Mouse (Mus musculus) heart, embryonic 16.5 days (tissue): ENCODE measurements around the gene Sptssb. TPM values are rescaled to one million over a fixed set of nuclear protein-coding genes. Genes with fewer than 3 reads are reported as not detected.

Experiments
- ATAC-seq: fragments of 200-750 bp; cut with Nextera tagmentation; replicated peaks from 2 replicates; pipeline ENCODE4 v1.8.0; 2017; ENCODE audit warnings: moderate number of reproducible peaks; ENCODE audit not compliant: insufficient read depth, low FRiP score; ENCODE audit errors: extremely low read depth
- H3K27ac ChIP-seq: fragments of 300-500 bp; sonication (generic); 2 replicates; pipeline ENCODE4 v1.5.1; 2014; ENCODE audit warnings: mild to moderate bottlenecking, low read length, control low read depth, moderate library complexity
- H3K27me3 ChIP-seq: fragments of 300-500 bp; sonication (generic); 2 replicates; pipeline ENCODE4 v1.6.1; 2014; ENCODE audit warnings: low read length, mixed read lengths; ENCODE audit not compliant: control insufficient read depth, insufficient read depth
- H3K36me3 ChIP-seq: fragments of 300-500 bp; sonication (generic); 2 replicates; pipeline ENCODE4 v1.6.1; 2014; ENCODE audit not compliant: control insufficient read depth, insufficient read depth
- H3K4me1 ChIP-seq: fragments of 300-500 bp; sonication (generic); 2 replicates; pipeline ENCODE4 v1.6.1; 2014; ENCODE audit warnings: low read length, mixed read lengths; ENCODE audit not compliant: control insufficient read depth, insufficient read depth
- H3K4me2 ChIP-seq: fragments of 300-500 bp; sonication (generic); 2 replicates; pipeline ENCODE4 v1.6.1; 2014; ENCODE audit warnings: low read depth, mild to moderate bottlenecking, control low read depth, low read length
- H3K4me3 ChIP-seq: fragments of 300-500 bp; sonication (generic); 2 replicates; pipeline ENCODE4 v1.5.1; 2014; ENCODE audit warnings: mild to moderate bottlenecking, control low read depth, low read length
- H3K9ac ChIP-seq: fragments of 300-500 bp; sonication (generic); 2 replicates; pipeline ENCODE4 v1.6.1; 2014; ENCODE audit warnings: low read length, control low read depth
- H3K9me3 ChIP-seq: fragments of 300-500 bp; sonication (generic); replicated peaks from 2 replicates; pipeline ENCODE4 v1.6.1; 2016; ENCODE audit warnings: low read length; ENCODE audit not compliant: control insufficient read depth
- WGBS: fragments of 180-500 bp; shearing (Covaris S2); extraction: QIAGEN DNeasy Blood & Tissue Kit; methylation state at CpG from one replicate; pipeline ENCODE4 v1.1.7; 2014; 5-methylcytosine and 5-hydroxymethylcytosine counted together
- polyA plus RNA-seq: library from polyadenylated mRNA; unstranded; fragments of >200 nt; fragmentation: Nextera tagmentation; extraction: Ambion mirVana; gene quantifications from 2 replicates; pipeline ENCODE4 v1.2.1, GENCODE M21; 2015

Gene Sptssb
- polyA plus RNA-seq, 1 experiment from 2014 or later, result 6.6 TPM

- H3K27me3 ChIP-seq, result no peaks in the 10 kb centered on the region
- H3K4me1 ChIP-seq, result no peaks in the 10 kb centered on the region
- no peaks in the 10 kb centered on the region for H3K36me3 ChIP-seq
- ATAC-seq, result no peak
- H3K27ac ChIP-seq, result no peak overlapping the region
- H3K4me2 ChIP-seq, result no peak overlapping the region
- 73% methylated on average over 2 of the region's 2 CpGs for WGBS
- H3K9ac ChIP-seq, result no peak overlapping the region
- H3K4me3 ChIP-seq, result no peak overlapping the region
- H3K9me3 ChIP-seq, result no peaks in the 10 kb centered on the region
Measured at GRCm38 (mm10) chr3:69816547-69816946, 43.2 kb downstream of the Sptssb start.

DNA sequence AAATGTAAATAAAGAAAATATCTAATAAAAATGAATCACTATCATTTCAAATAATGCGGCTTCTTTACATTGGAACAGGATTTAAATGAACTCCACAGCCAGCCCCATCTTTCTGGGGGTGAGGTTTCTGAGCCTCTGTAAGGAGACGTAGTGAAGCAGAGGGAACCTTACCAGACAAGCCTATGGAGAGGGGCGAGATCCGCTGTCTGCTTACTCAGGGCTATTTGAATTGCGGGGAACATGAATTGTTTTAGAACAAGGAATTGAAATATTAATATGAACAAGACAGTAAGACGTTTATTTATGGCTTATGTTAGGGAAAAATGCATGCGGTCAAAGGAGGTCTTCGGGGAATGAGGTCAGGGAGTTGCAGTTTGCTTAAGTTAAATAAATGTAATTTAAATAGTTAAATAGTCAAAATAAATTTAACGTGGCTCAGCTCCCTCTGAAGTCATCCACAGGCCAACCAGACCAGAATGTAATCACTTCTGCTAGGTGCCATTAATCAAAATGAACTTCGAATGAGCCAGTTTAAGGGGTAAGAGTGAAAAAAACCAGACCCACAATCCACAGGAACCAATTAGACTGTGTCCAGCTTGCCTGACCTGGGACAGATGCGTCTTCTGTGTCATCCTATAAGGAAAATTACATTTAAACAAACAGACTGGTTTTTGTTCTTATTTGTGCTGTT is 46.6 kb downstream of the Sptssb start:
- ATAC-seq, result no peak
- Histone ChIP-seq H3K9me3 (no peaks in the 10 kb centered on the region), H3K27me3 (no peaks in the 10 kb centered on the region), H3K9ac (no peak overlapping the region), H3K4me3 (no peak overlapping the region), H3K4me2 (no peak overlapping the region), H3K27ac (no peak overlapping the region), H3K36me3 (no peaks in the 10 kb centered on the region), H3K4me1 (no peaks in the 10 kb centered on the region)
- WGBS, result 71% methylated on average over 11 of the region's 11 CpGs

GRCm38 (mm10) chr3:69812442-69812841 is 47.3 kb downstream of the Sptssb start:
- no peak overlapping the region for H3K4me2 ChIP-seq
- WGBS, result 68% methylated on average over 2 of the region's 2 CpGs
- H3K9ac ChIP-seq, result no peak overlapping the region
- no peak for ATAC-seq
- H3K36me3 ChIP-seq, result no peaks in the 10 kb centered on the region
- H3K27ac ChIP-seq, result no peak overlapping the region
- no peak overlapping the region for H3K4me3 ChIP-seq
- no peaks in the 10 kb centered on the region for H3K9me3 ChIP-seq
- no peaks in the 10 kb centered on the region for H3K27me3 ChIP-seq
- no peaks in the 10 kb centered on the region for H3K4me1 ChIP-seq

- ATAC-seq, result no peak
- WGBS, result 62% methylated on average over 7 of the region's 7 CpGs
- no peaks in the 10 kb centered on the region for H3K36me3 ChIP-seq
- no peak overlapping the region for H3K4me3 ChIP-seq
- H3K4me1 ChIP-seq, result no peaks in the 10 kb centered on the region
- no peak overlapping the region for H3K27ac ChIP-seq
- no peaks in the 10 kb centered on the region for H3K27me3 ChIP-seq
- no peak overlapping the region for H3K4me2 ChIP-seq
- no peak overlapping the region for H3K9ac ChIP-seq
- no peaks in the 10 kb centered on the region for H3K9me3 ChIP-seq
Measured at GRCm38 (mm10) chr3:69808479-69808878, 51.3 kb downstream of the Sptssb start.

GRCm38 (mm10) chr3:69803137-69803536 is 56.6 kb downstream of the Sptssb start:
- no peak for ATAC-seq
- Histone ChIP-seq H3K4me2 (no peak overlapping the region), H3K4me3 (no peak overlapping the region), H3K4me1 (no peaks in the 10 kb centered on the region), H3K9ac (no peak overlapping the region), H3K27me3 (no peaks in the 10 kb centered on the region), H3K36me3 (no peaks in the 10 kb centered on the region), H3K27ac (no peak overlapping the region), H3K9me3 (no peaks in the 10 kb centered on the region)
- 87% methylated on average over 1 of the region's 1 CpGs for WGBS

DNA sequence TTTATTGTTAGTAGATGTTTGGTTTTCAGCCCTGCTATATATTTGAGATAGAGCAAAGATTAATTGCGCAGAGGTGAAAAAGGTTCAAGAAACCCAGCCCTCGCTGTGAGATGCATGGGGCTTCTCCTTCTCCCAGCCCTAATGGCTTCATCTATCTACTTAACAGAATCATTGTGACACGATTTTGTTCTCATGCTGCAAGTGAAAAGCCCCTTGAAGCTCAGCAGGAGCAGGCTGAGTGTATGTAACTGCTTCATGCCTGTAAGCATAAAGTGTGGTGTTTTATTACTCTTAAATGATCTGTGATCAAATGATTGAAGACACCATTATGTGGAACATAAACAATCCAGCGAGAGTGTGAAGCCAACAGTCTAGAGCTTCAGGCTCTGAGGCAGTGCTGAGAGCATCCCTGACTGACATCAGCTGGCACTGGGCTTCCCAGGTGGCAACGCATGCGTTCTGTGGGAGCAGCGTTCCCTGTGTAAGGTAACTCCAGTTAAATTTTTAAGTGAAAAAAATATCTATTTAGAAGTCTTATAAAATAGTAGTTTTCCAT is 58.8 kb downstream of the Sptssb start:
- no peak overlapping the region for H3K4me3 ChIP-seq
- H3K9me3 ChIP-seq, result no peaks in the 10 kb centered on the region
- H3K27ac ChIP-seq, result no peak overlapping the region
- WGBS, result 60% methylated on average over 7 of the region's 7 CpGs
- H3K9ac ChIP-seq, result no peak overlapping the region
- no peaks in the 10 kb centered on the region for H3K36me3 ChIP-seq
- H3K27me3 ChIP-seq, result no peaks in the 10 kb centered on the region
- H3K4me2 ChIP-seq, result no peak overlapping the region
- H3K4me1 ChIP-seq, result no peaks in the 10 kb centered on the region
- ATAC-seq, result no peak

- no peaks in the 10 kb centered on the region for H3K9me3 ChIP-seq
- no peaks in the 10 kb centered on the region for H3K27me3 ChIP-seq
- H3K36me3 ChIP-seq, result no peaks in the 10 kb centered on the region
- no peaks in the 10 kb centered on the region for H3K4me1 ChIP-seq
- H3K4me3 ChIP-seq, result no peak overlapping the region
- no peak overlapping the region for H3K27ac ChIP-seq
- no peak for ATAC-seq
- H3K4me2 ChIP-seq, result no peak overlapping the region
- 72% methylated on average over 1 of the region's 1 CpGs for WGBS
- no peak overlapping the region for H3K9ac ChIP-seq
Measured at GRCm38 (mm10) chr3:69799096-69799495, 60.6 kb downstream of the Sptssb start.

DNA sequence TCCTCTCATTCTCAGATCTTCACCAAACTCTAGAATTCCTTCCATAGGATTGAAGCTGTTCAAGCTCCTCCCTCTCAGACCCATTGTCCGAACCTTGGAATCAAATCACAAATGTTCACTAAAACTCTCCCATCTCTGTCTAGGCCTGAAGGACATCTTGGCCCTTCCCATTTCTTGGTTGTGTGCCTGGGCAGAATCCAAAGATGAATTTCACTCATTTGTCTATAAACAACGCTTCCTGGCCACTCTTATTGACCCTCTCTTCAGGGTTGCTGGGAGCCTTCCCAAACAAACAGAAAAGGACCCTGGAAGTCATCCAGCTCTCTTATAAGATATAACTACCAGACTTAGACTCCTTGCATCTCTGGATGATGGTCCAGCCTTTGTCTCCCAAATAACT is 61.8 kb downstream of the Sptssb start:
- no peak overlapping the region for H3K4me2 ChIP-seq
- no peaks in the 10 kb centered on the region for H3K36me3 ChIP-seq
- no peak overlapping the region for H3K9ac ChIP-seq
- no peaks in the 10 kb centered on the region for H3K9me3 ChIP-seq
- no peaks in the 10 kb centered on the region for H3K27me3 ChIP-seq
- H3K4me3 ChIP-seq, result no peak overlapping the region
- no peak overlapping the region for H3K27ac ChIP-seq
- no peak for ATAC-seq
- no peaks in the 10 kb centered on the region for H3K4me1 ChIP-seq
- WGBS, result 71% methylated on average over 2 of the region's 2 CpGs

DNA sequence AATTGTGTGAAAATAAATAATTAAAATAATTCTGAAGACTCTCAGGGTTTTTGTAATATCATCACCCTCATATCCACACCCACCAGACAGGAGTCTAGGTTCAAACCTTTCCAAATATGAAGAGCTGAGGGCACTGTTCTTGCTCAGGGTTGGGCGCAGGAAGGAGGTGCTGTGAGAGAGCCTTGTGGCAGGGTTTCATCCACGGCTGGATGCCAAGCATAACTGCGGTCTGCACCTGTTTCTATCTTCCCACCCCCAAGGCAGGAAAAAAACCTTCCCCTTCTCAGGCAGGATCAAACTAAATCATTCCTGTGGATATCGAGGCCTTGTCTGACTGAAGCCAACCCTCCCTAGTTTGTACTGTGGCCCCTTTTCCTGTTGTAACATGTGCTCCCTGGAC is 62.2 kb downstream of the Sptssb start:
- no peak for ATAC-seq
- Histone ChIP-seq H3K4me1 (no peaks in the 10 kb centered on the region), H3K9me3 (no peaks in the 10 kb centered on the region), H3K36me3 (no peaks in the 10 kb centered on the region), H3K4me2 (no peak overlapping the region), H3K9ac (no peak overlapping the region), H3K4me3 (no peak overlapping the region), H3K27me3 (no peaks in the 10 kb centered on the region), H3K27ac (no peak overlapping the region)
- WGBS, result 81% methylated on average over 4 of the region's 4 CpGs
